Mouse (Mus musculus): Measurements from ENCODE around the gene Gm6904. TPM values are rescaled to one million over a fixed set of nuclear protein-coding genes. Genes with fewer than 3 reads are reported as not detected.
"Not testable (repeated sequence)": the region's sequence is repeated elsewhere in the genome, so short reads cannot be mapped to it uniquely, and the experiment has no call there.

The Gm6904 gene
- polyA plus RNA-seq (2015; fragmentation: Nextera tagmentation; extraction: Ambion mirVana), result not detected in 2 replicates

- no peaks in the 10 kb centered on the region for H3K9me3 ChIP-seq
- 56% methylated on average over 3 of the region's 3 CpGs for WGBS
- H3K9ac ChIP-seq, result no peak within 1 kb of the TSS
- H3K4me1 ChIP-seq, result no peaks in the 10 kb centered on the region
- H3K27ac ChIP-seq (replicated peaks), result no peak within 1 kb of the TSS
- H3K4me2 ChIP-seq, result no peak within 1 kb of the TSS
- no peaks in the 10 kb centered on the region for H3K27me3 ChIP-seq (replicated peaks)
- ATAC-seq (ENCODE audit: extremely low read depth, insufficient number of reproducible peaks, low FRiP score, low TSS enrichment), result no peak
- no peak within 1 kb of the TSS for H3K4me3 ChIP-seq
- H3K36me3 ChIP-seq, result no peaks in the 10 kb centered on the region
These were observed at the start of gene Gm6904 for GRCm38 (mm10) chr14:59260056-59260455. Gm6904 (minus strand) TSS chr14:59260216.

- not testable (repeated sequence) for ATAC-seq (ENCODE audit: extremely low read depth, insufficient number of reproducible peaks, low FRiP score, low TSS enrichment)
These were observed 37.4 kb upstream of the Gm6904 start, which contains the start of gene Phf11a for GRCm38 (mm10) chr14:59297391-59297790. Phf11a (minus strand) TSS chr14:59297522.

GRCm38 (mm10) chr14:59291769-59292168 is 31.8 kb upstream of the Gm6904 start:
- not testable (repeated sequence) for H3K27ac ChIP-seq (replicated peaks); H3K4me3 ChIP-seq; H3K27me3 ChIP-seq (replicated peaks); H3K4me2 ChIP-seq; H3K9ac ChIP-seq; H3K4me1 ChIP-seq; H3K36me3 ChIP-seq; H3K9me3 ChIP-seq; ATAC-seq (ENCODE audit: extremely low read depth, insufficient number of reproducible peaks, low FRiP score, low TSS enrichment)

More at GRCm38 (mm10) chr14:59297391-59297790, 37.4 kb upstream of the Gm6904 start, which contains the start of gene Phf11a:
- not testable (repeated sequence) for H3K4me3 ChIP-seq; H3K27ac ChIP-seq (replicated peaks); H3K4me2 ChIP-seq; H3K27me3 ChIP-seq (replicated peaks); H3K36me3 ChIP-seq; H3K9ac ChIP-seq; H3K9me3 ChIP-seq; H3K4me1 ChIP-seq
- 59% methylated on average over 1 of the region's 1 CpGs for WGBS

GRCm38 (mm10) chr14:59274961-59275360 is 14.9 kb upstream of the Gm6904 start:
- H3K4me3 ChIP-seq; H3K9me3 ChIP-seq; H3K9ac ChIP-seq; H3K27ac ChIP-seq (replicated peaks); H3K36me3 ChIP-seq; H3K4me1 ChIP-seq; ATAC-seq (ENCODE audit: extremely low read depth, insufficient number of reproducible peaks, low FRiP score, low TSS enrichment); H3K27me3 ChIP-seq (replicated peaks); H3K4me2 ChIP-seq: not testable (repeated sequence)
- WGBS, result 75% methylated on average over 4 of the region's 4 CpGs

DNA sequence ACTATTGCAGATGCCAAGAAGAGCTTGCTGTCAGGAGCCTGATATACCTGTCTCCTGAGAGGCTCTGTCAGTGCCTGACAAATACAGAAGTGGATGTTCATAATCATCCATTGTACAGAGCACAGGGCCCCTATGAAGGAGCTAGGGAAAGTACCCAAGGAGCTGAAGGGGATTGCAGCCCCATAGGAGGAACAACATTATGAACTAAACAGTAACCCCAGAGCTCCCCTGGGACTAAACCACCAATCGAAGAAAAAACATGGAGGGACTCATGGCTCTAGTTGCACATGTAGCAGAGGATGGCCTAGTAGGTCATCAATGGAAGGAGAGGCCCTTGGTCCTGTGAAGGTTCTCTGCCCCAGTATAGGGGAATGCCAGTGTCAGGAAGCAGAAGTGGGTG is 4.2 kb downstream of the Gm6904 start:
- not testable (repeated sequence) for H3K4me2 ChIP-seq; H3K36me3 ChIP-seq; H3K9me3 ChIP-seq; H3K4me3 ChIP-seq; H3K4me1 ChIP-seq; ATAC-seq (ENCODE audit: extremely low read depth, insufficient number of reproducible peaks, low FRiP score, low TSS enrichment); H3K27ac ChIP-seq (replicated peaks); H3K27me3 ChIP-seq (replicated peaks); H3K9ac ChIP-seq
- WGBS, result 77% methylated on average over 1 of the region's 1 CpGs

GRCm38 (mm10) chr14:59250350-59250749 is 9.7 kb downstream of the Gm6904 start:
- not testable (repeated sequence) for ATAC-seq (ENCODE audit: extremely low read depth, insufficient number of reproducible peaks, low FRiP score, low TSS enrichment); H3K9me3 ChIP-seq; H3K27ac ChIP-seq (replicated peaks); H3K9ac ChIP-seq; H3K4me1 ChIP-seq; H3K4me2 ChIP-seq; H3K4me3 ChIP-seq; H3K36me3 ChIP-seq; H3K27me3 ChIP-seq (replicated peaks)
- 49% methylated on average over 5 of the region's 5 CpGs for WGBS

DNA sequence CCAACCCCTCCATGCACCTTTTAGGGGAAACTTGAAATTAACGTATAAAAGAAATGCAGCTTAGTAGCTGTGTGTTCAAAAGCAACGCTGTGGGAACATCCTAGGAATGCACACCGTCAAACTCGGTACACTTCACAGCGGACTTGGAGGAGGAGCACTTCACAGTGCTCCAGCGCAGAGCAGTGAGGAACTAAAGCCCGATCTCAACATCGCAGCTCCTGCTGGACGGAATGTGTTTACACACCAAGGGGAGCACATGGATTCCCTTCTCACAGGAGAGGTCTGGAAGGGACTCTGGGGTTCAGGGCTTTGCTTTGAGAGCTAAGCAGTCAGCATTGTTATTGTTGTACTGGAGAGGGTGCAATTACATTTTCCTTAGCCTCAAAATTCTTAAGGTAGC is 26.4 kb downstream of the Gm6904 start:
- WGBS, result 89% methylated on average over 9 of the region's 9 CpGs
- Histone ChIP-seq H3K4me3 (no peak overlapping the region), H3K27ac (replicated peaks) (no peak overlapping the region), H3K9me3 (peaks cover 2% of the 10 kb centered on the region), H3K27me3 (replicated peaks) (peaks cover 45% of the 10 kb centered on the region), H3K4me1 (peaks cover 13% of the 10 kb centered on the region; the same call in 1 of the 2 replicates), H3K4me2 (no peak overlapping the region), H3K36me3 (peaks cover 93% of the 10 kb centered on the region), H3K9ac (no peak overlapping the region)
- no peak for ATAC-seq (ENCODE audit: extremely low read depth, insufficient number of reproducible peaks, low FRiP score, low TSS enrichment)

DNA sequence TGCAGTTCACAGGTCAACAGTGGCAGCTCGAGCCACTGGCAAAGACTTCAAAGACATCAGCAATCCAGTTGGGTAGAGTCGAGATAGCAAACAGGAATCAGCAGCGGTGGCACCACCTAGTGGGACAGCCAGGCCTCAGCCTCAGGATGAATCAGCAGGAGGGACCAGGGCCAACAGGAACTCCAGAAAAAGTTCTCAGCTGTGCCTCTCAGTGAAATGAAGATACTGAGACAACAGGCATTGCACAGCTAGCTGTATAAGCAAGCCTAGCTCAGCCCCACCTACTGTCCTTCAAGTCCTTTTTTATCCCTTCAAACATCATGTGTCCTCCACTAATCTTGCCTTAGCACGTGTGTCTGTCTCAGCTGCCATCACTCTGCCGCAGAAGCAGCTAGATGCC is 28.0 kb downstream of the Gm6904 start:
- H3K4me1 ChIP-seq, result peaks cover 13% of the 10 kb centered on the region; the same call in 1 of the 2 replicates
- H3K4me2 ChIP-seq, result no peak overlapping the region
- H3K27ac ChIP-seq (replicated peaks), result no peak overlapping the region
- peaks cover 61% of the 10 kb centered on the region for H3K27me3 ChIP-seq (replicated peaks)
- no peak overlapping the region for H3K4me3 ChIP-seq
- no peak overlapping the region for H3K9ac ChIP-seq
- no peak for ATAC-seq (ENCODE audit: extremely low read depth, insufficient number of reproducible peaks, low FRiP score, low TSS enrichment)
- H3K9me3 ChIP-seq, result no peaks in the 10 kb centered on the region
- peaks cover 93% of the 10 kb centered on the region for H3K36me3 ChIP-seq
- 44% methylated on average over 5 of the region's 5 CpGs for WGBS

DNA sequence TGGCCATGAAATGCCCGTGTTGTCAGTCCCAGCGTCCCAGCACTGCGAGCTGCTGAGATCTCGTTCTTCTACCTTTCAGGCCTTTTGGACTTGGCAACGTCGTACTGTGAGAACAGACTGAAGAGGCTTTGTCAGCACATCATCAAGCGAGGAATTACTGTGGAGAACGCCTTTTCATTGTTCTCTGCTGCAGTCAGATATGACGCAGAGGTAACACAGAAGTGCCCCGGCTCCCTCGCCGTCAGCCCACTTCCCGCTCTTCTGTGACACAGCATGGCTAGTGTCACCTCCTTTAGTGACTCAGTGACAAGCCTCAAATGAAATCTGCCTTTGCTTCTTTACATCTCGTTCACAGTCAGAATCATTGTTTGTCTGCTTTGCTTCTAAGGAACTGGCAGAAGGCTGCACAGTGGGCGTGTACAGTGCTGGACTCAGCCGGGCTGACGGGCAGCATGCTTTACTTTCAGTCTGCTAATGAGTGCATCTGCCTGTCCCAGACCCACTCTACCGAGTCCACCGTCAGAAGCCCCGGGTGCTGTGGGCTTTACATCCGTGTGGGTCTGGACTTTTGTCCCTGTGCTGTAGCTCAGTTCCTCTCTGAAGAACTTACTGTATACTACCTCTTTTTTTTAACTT is 29.6 kb downstream of the Gm6904 start:
- H3K9me3 ChIP-seq, result no peaks in the 10 kb centered on the region
- peak; percentile 46; the same call in 1 of the 2 replicates for ATAC-seq (ENCODE audit: extremely low read depth, insufficient number of reproducible peaks, low FRiP score, low TSS enrichment)
- peaks cover 13% of the 10 kb centered on the region; the same call in 1 of the 2 replicates for H3K4me1 ChIP-seq
- 53% methylated on average over 21 of the region's 21 CpGs for WGBS
- peak overlapping the region; percentile 56 for H3K4me2 ChIP-seq
- peak overlapping the region; percentile 22; the same call in 1 of the 2 replicates for H3K4me3 ChIP-seq
- no peak overlapping the region for H3K9ac ChIP-seq
- peaks cover 96% of the 10 kb centered on the region for H3K36me3 ChIP-seq
- peaks cover 71% of the 10 kb centered on the region for H3K27me3 ChIP-seq (replicated peaks)
- no peak overlapping the region for H3K27ac ChIP-seq (replicated peaks)

DNA sequence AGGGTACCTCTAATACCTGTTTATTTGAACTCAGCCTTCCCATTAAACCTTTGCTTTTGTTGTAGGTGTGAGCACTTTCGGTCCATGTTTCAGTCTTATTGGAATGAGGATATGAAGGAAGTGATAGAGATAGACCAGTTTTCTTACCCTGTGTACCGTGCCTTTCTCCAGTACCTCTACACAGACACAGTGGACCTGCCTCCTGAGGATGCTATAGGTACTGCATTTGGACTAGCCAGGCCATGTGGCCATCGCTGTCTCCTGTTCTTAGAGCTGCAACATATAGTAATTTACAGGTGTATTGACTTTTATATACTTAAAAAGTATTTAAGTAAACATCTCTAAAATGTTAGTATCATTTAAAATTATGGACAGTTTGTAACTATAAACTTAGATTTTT is 30.2 kb downstream of the Gm6904 start:
- Histone ChIP-seq H3K4me3 (no peak overlapping the region), H3K27ac (replicated peaks) (no peak overlapping the region), H3K36me3 (peaks cover 95% of the 10 kb centered on the region), H3K27me3 (replicated peaks) (peaks cover 71% of the 10 kb centered on the region), H3K9me3 (no peaks in the 10 kb centered on the region), H3K9ac (no peak overlapping the region), H3K4me2 (no peak overlapping the region), H3K4me1 (peaks cover 13% of the 10 kb centered on the region; the same call in 1 of the 2 replicates)
- ATAC-seq (ENCODE audit: extremely low read depth, insufficient number of reproducible peaks, low FRiP score, low TSS enrichment), result no peak
- WGBS, result 88% methylated on average over 3 of the region's 3 CpGs

- ATAC-seq (ENCODE audit: extremely low read depth, insufficient number of reproducible peaks, low FRiP score, low TSS enrichment), result no peak
- no peak overlapping the region for H3K4me2 ChIP-seq
- H3K4me1 ChIP-seq, result peaks cover 7% of the 10 kb centered on the region; the same call in 1 of the 2 replicates
- no peak overlapping the region for H3K4me3 ChIP-seq
- H3K36me3 ChIP-seq, result peaks cover 93% of the 10 kb centered on the region
- H3K27ac ChIP-seq (replicated peaks), result no peak overlapping the region
- peaks cover 65% of the 10 kb centered on the region for H3K27me3 ChIP-seq (replicated peaks)
- WGBS, result 92% methylated on average over 11 of the region's 11 CpGs
- no peaks in the 10 kb centered on the region for H3K9me3 ChIP-seq
- no peak overlapping the region for H3K9ac ChIP-seq
These were observed 33.8 kb downstream of the Gm6904 start for GRCm38 (mm10) chr14:59226240-59226639.

DNA sequence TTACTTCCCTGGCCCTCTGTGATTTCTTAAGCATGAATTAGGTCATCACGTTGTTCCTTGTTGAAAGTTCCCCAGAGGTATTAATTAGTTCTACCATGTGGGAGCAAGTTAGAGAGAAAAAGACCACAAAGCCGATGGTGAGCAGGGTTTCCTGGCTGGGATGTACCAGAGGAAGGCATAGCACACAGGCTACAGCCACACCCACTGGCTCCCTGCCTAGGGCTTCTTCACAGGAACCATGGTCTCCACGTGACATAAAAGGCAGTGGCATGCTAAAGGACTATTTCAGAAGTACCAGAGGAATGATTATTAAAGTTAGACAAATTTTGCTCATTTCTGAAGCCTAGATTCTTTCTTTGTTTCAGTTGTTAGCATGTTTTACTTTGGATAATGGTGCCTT is 40.8 kb downstream of the Gm6904 start:
- H3K9me3 ChIP-seq, result no peaks in the 10 kb centered on the region
- ATAC-seq (ENCODE audit: extremely low read depth, insufficient number of reproducible peaks, low FRiP score, low TSS enrichment), result no peak
- H3K36me3 ChIP-seq, result peaks cover 74% of the 10 kb centered on the region
- H3K27me3 ChIP-seq (replicated peaks), result peaks cover 32% of the 10 kb centered on the region
- H3K27ac ChIP-seq (replicated peaks), result no peak overlapping the region
- no peak overlapping the region for H3K4me2 ChIP-seq
- H3K4me3 ChIP-seq, result no peak overlapping the region
- no peak overlapping the region for H3K9ac ChIP-seq
- 73% methylated on average over 3 of the region's 3 CpGs for WGBS
- no peaks in the 10 kb centered on the region for H3K4me1 ChIP-seq
